Mouse (Mus musculus) neural tube, embryonic 13.5 days (tissue): ENCODE data around the gene 4930404N11Rik. TPM values are rescaled to one million over a fixed set of nuclear protein-coding genes. Genes with fewer than 3 reads are reported as not detected.

Experiments used
- ATAC-seq: fragments of 200-750 bp; cut with Nextera tagmentation; 2 replicates; pipeline ENCODE4 v1.8.0; 2017; ENCODE audit warnings: low read depth, mild to moderate bottlenecking, moderate TSS enrichment, moderate library complexity
- H3K27ac ChIP-seq: fragments of 300-500 bp; sonication (generic); replicated peaks from 2 replicates; pipeline ENCODE4 v1.5.1; 2015; ENCODE audit warnings: moderate library complexity, mild to moderate bottlenecking, inconsistent platforms
- H3K27me3 ChIP-seq: fragments of 300-500 bp; sonication (generic); 2 replicates; pipeline ENCODE4 v1.6.1; 2015; ENCODE audit warnings: mild to moderate bottlenecking, inconsistent platforms
- H3K36me3 ChIP-seq: fragments of 300-500 bp; sonication (generic); 2 replicates; pipeline ENCODE4 v1.6.1; 2015; ENCODE audit warnings: mild to moderate bottlenecking, inconsistent platforms
- H3K4me1 ChIP-seq: fragments of 300-500 bp; sonication (generic); replicated peaks from 2 replicates; pipeline ENCODE4 v1.6.1; 2015; ENCODE audit warnings: inconsistent platforms
- H3K4me2 ChIP-seq: fragments of 300-500 bp; sonication (generic); 2 replicates; pipeline ENCODE4 v1.6.1; 2015; ENCODE audit warnings: inconsistent platforms, mild to moderate bottlenecking, moderate library complexity
- H3K4me3 ChIP-seq: fragments of 300-500 bp; sonication (generic); 2 replicates; pipeline ENCODE4 v1.5.1; 2015; ENCODE audit warnings: mild to moderate bottlenecking, inconsistent platforms
- H3K9ac ChIP-seq: fragments of 300-500 bp; sonication (generic); 2 replicates; pipeline ENCODE4 v1.6.1; 2015; ENCODE audit warnings: moderate library complexity, mild to moderate bottlenecking, inconsistent platforms
- H3K9me3 ChIP-seq: fragments of 300-500 bp; sonication (generic); 2 replicates; pipeline ENCODE4 v1.6.1; 2016; ENCODE audit warnings: inconsistent platforms
- WGBS: fragments of 180-500 bp; shearing (Covaris S2); methylation state at CpG from one replicate; pipeline ENCODE4 v1.1.7; 2015; 5-methylcytosine and 5-hydroxymethylcytosine counted together
- polyA plus RNA-seq: library from polyadenylated mRNA; unstranded; fragments of >200 nt; fragmentation: Nextera tagmentation; extraction: Ambion mirVana; gene quantifications from 2 replicates; pipeline ENCODE4 v1.2.1, GENCODE M21; 2015

4930404N11Rik gene
- polyA plus RNA-seq, 1 experiment from 2014 or later, result 0.87 TPM

DNA sequence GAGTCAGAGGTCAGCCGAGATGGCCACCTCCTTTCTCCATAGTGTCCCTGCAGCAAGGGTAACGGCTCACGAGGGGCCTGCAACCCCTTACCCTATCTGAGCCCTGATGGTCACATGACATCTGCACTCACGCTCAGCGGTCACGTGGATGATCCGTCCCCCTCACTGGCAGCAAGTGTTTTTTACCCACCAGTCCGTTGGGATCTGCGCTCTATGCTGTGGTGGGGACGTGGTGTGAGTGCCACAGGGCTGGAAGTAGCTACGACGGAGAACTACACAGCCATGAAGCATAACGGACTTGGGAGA, 42.8 kb upstream of the 4930404N11Rik start:
- H3K4me2 ChIP-seq, result peak overlapping the region; percentile 49; the same call in 1 of the 2 replicates
- ATAC-seq, result no peak
- 36% methylated on average over 13 of the region's 13 CpGs for WGBS
- peaks cover 87% of the 10 kb centered on the region for H3K4me1 ChIP-seq
- H3K9me3 ChIP-seq, result no peaks in the 10 kb centered on the region
- H3K27ac ChIP-seq, result peak overlapping the region; percentile 67; the same call in 1 of the 2 replicates
- H3K27me3 ChIP-seq, result peaks cover 22% of the 10 kb centered on the region
- no peak overlapping the region for H3K4me3 ChIP-seq
- H3K9ac ChIP-seq, result peak overlapping the region; percentile 38; the same call in 1 of the 2 replicates
- H3K36me3 ChIP-seq, result peaks cover 49% of the 10 kb centered on the region

DNA sequence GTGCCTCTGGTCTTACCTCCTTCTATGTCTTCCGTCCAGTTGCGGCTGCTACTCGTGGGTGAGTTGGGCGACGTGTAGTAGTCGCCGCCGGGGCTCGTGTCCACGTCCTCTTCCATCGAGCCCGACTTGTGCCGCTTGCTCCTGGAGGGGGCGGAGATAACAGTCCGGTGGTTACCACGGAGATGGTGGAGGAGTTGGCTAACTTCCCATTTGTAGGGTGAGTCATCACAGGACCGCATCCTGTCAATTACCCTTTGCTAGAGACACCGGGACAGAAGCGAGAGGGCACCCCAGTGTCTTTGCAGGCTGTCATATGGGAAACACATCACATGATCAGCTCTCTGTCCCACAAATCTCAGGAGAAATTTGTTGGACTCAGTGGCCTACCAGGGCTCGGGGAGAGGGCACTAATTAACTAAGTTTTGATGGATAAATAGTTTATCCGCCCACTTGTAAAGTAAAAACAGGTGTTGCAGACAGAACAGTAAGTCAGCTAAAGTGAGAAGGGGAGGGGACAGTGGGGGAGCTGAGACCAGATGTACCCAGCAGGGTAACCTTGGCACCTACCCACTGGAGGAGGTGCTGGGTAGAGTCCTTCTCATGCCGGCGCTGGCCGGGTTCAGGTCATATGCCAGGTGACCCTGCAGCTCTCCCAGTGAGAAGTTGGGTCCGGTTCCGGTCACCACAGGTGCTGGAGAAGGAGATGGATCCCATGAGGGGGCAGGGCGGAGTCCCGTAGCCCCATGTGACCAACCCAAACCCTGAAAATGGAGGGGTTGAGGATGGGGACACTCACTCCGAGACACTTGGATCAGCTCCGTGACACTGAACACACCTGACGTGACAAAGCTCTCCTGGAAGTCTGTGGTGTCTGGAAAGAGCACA, 42.2 kb upstream of the 4930404N11Rik start:
- Histone ChIP-seq H3K4me3 (peak overlapping the region; percentile 27), H3K36me3 (peaks cover 48% of the 10 kb centered on the region), H3K4me1 (peaks cover 87% of the 10 kb centered on the region)

DNA sequence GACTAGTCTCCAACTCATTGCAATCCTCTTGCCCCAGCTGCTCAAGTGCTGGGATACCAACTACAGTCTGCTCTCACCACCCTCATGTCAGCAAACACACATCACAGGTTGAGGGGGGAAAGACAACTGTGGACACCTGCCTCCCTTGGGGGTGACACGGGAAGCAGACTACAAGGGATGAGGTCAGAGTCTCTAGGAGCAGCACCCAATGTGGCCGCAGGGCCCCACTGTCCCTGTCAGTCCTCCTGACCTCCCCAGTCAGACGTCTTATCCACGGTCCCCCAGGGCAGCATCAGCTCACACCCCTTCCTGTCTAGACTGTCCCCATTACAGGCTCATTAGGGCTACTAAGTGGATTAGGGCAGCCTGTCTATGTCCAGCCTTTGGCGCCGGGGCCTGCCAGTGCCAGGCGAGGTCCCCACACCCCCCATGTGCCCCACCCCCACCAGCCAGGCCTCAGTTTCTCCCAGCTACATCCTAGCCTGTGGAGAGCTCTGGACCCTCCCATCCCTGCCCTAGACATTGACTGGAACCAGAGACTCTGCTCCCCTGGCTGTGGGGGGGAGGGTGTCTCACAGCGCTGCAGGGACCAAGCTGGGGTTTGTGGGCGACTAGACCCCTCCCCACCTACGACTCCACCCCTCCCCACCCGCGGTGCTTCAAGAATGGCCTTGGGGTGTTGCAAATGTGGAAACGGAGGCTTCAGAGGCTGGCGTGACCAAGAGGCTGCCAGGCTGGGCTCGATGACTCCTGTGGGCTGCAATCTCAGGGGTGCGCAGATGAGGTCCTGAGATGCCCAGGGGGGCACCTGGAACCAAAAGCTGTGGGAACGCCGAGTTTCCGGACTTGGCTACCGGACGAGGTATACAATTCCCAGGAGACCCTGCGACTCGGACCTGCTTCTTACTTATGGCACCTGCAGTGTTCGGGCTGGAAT, 41.2 kb upstream of the 4930404N11Rik start:
- peak overlapping the region; percentile 27 for H3K4me3 ChIP-seq
- H3K27ac ChIP-seq, result peak overlapping the region; percentile 67
- no peak for ATAC-seq
- H3K9me3 ChIP-seq, result no peaks in the 10 kb centered on the region
- H3K27me3 ChIP-seq, result peaks cover 22% of the 10 kb centered on the region
- peaks cover 87% of the 10 kb centered on the region for H3K4me1 ChIP-seq
- peak overlapping the region; percentile 61 for H3K9ac ChIP-seq
- WGBS, result 21% methylated on average over 24 of the region's 24 CpGs
- peaks cover 42% of the 10 kb centered on the region for H3K36me3 ChIP-seq
- peak overlapping the region; percentile 49 for H3K4me2 ChIP-seq

More for the DNA sequence above, 42.2 kb upstream of the 4930404N11Rik start:
- H3K27ac ChIP-seq, result peak overlapping the region; percentile 67
- peaks cover 22% of the 10 kb centered on the region for H3K27me3 ChIP-seq
- H3K4me2 ChIP-seq, result peak overlapping the region; percentile 49
- 26% methylated on average over 31 of the region's 31 CpGs for WGBS
- ATAC-seq, result no peak; the same call in 1 of the 2 replicates
- no peaks in the 10 kb centered on the region for H3K9me3 ChIP-seq
- peak overlapping the region; percentile 61 for H3K9ac ChIP-seq

DNA sequence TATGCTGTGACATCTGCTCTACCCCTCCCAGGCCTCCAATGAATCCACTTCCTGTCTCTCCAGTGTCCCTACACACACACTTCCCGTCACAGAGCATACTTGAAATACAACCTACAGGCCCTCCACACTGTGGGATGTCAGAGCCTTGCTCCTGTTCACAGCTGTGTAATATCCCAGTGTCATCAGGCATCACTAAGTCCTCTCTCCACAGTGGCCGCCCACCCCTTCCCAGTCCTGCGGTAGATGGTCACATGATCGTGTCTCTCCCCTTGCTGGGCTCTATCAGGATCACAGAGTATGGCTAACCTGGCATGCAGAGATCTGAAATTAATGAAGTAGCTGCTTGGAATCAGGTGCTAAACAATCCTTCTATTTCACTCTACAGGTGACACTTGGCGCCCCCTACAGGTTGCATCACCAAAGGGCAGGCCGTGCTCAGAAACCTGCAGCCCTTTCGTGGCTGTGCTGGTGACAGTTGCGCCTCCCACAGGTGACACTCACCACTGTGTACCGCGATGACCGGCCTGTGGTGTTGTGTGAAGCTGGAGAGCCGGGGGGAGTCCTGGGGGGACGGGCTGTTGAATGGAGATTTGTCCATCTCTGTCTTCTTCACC, 40.1 kb upstream of the 4930404N11Rik start:
- Histone ChIP-seq H3K9me3 (no peaks in the 10 kb centered on the region), H3K36me3 (peaks cover 43% of the 10 kb centered on the region), H3K4me3 (no peak overlapping the region), H3K4me1 (peaks cover 87% of the 10 kb centered on the region), H3K27ac (peak overlapping the region; percentile 67; the same call in 1 of the 2 replicates), H3K27me3 (peaks cover 22% of the 10 kb centered on the region), H3K4me2 (peak overlapping the region; percentile 49; the same call in 1 of the 2 replicates), H3K9ac (no peak overlapping the region)
- ATAC-seq, result no peak
- WGBS, result 42% methylated on average over 13 of the region's 13 CpGs

DNA sequence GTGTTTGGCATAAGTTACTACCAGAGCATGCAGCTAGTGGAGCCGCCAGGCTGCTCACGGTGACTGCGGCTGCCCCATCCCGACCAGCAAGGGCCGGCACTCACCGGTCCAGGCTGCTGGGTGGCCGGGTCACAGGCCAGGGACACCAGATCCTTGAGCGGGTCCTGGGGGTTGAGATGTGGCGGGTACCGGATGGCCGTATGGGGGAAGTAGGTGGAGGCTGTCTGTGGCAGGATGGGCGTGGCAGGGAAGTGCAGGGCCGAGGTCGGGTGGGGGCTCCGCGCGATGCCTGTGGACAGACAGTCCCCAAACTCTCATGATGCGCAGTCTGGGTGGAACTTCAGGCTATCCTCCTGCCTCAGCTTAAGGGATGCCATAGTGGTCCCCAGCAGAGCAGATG, 39.1 kb upstream of the 4930404N11Rik start:
- 54% methylated on average over 17 of the region's 18 CpGs for WGBS
- Histone ChIP-seq H3K9ac (0 out of 2 replicates have a peak overlapping the region, but pooled peaks have one; percentile 26), H3K4me2 (no peak overlapping the region), H3K4me3 (no peak overlapping the region), H3K27ac (no peak overlapping the region; the same call in 1 of the 2 replicates), H3K9me3 (no peaks in the 10 kb centered on the region), H3K36me3 (peaks cover 53% of the 10 kb centered on the region), H3K27me3 (peaks cover 24% of the 10 kb centered on the region), H3K4me1 (peaks cover 87% of the 10 kb centered on the region)
- no peak for ATAC-seq

DNA sequence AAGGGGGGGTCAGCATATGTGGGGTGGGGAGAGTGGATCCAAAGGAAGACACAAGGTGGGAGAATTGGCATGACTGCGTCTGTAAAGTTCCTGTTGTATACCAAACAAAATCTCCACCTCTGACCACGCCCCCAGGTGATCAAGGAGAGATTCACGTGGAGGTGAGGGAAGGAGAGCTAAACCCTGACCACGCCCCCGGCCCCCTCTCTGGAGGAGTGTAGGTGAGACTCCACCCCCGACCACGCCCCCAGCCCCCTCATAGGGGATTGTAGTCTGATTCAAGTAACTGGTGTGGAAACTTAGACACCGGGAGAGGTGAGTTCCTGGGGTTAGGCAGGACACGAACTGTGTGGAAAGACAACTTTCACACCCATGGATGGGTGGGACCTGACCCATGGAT, 38.5 kb upstream of the 4930404N11Rik start:
- H3K9me3 ChIP-seq, result no peaks in the 10 kb centered on the region
- H3K4me1 ChIP-seq, result peaks cover 86% of the 10 kb centered on the region
- H3K27ac ChIP-seq, result peak overlapping the region; percentile 95; the same call in 1 of the 2 replicates
- peaks cover 59% of the 10 kb centered on the region for H3K36me3 ChIP-seq
- no peak overlapping the region for H3K4me2 ChIP-seq
- 15% methylated on average over 9 of the region's 9 CpGs for WGBS
- H3K9ac ChIP-seq, result no peak overlapping the region
- peaks cover 25% of the 10 kb centered on the region for H3K27me3 ChIP-seq
- no peak overlapping the region for H3K4me3 ChIP-seq
- no peak for ATAC-seq

DNA sequence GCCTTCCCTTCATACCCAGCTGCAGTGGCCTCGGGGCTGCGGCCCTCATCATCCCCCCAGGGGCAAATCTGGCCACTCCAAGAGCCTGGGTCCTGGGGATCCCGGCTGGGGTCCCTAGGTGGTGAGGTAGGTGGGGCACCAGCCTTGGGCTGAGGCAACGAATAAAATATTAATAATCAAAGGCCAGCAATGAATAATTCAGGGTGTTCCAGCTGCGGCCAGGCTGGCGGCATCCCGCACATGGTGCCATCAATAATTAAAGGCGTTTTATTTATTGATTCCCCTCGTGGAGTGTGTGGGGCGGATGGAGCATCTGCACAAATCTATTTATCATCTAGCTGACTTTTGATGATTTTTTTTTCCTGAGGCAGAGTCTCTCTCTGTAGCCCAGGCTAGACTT, 37.9 kb upstream of the 4930404N11Rik start:
- Histone ChIP-seq H3K27ac (peak overlapping the region; percentile 95), H3K4me3 (no peak overlapping the region), H3K36me3 (peaks cover 59% of the 10 kb centered on the region), H3K27me3 (peaks cover 24% of the 10 kb centered on the region), H3K9ac (peak overlapping the region; percentile 55), H3K9me3 (no peaks in the 10 kb centered on the region), H3K4me1 (peaks cover 81% of the 10 kb centered on the region), H3K4me2 (no peak overlapping the region)
- no peak for ATAC-seq
- WGBS, result 31% methylated on average over 10 of the region's 10 CpGs

DNA sequence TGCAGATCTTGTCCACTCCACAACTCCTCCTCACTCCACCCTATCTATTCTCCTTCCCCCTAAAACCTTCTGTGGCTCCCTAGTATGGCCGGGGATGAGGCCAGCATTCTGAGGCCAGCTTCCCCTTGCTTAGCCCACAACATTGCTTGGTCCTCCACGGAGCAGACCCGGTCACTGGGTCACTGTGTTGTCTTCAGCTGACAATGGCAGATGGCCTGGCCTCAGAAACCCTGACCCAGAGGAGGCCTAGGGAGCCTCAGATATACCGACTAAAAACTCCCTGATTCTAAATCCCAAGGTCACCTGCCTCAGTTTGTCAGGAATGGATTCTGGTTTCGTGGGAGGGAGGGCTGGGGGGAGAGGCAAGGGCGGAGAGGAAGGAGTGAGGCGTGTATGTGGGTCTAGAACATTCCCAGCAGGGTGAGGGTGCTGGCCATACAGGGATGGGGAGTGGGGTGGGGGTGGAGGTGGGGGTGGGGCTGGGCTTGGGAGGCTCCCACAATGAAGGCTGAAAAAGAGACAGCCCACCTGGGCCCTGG, 36.7 kb upstream of the 4930404N11Rik start:
- peaks cover 58% of the 10 kb centered on the region for H3K36me3 ChIP-seq
- no peaks in the 10 kb centered on the region for H3K9me3 ChIP-seq
- H3K4me3 ChIP-seq, result no peak overlapping the region; the same call in 1 of the 2 replicates
- no peak; the same call in 1 of the 2 replicates for ATAC-seq
- WGBS, result 15% methylated on average over 7 of the region's 7 CpGs
- peak overlapping the region; percentile 39 for H3K4me2 ChIP-seq
- peaks cover 72% of the 10 kb centered on the region for H3K4me1 ChIP-seq
- H3K9ac ChIP-seq, result peak overlapping the region; percentile 55
- H3K27me3 ChIP-seq, result peaks cover 13% of the 10 kb centered on the region
- H3K27ac ChIP-seq, result peak overlapping the region; percentile 95

DNA sequence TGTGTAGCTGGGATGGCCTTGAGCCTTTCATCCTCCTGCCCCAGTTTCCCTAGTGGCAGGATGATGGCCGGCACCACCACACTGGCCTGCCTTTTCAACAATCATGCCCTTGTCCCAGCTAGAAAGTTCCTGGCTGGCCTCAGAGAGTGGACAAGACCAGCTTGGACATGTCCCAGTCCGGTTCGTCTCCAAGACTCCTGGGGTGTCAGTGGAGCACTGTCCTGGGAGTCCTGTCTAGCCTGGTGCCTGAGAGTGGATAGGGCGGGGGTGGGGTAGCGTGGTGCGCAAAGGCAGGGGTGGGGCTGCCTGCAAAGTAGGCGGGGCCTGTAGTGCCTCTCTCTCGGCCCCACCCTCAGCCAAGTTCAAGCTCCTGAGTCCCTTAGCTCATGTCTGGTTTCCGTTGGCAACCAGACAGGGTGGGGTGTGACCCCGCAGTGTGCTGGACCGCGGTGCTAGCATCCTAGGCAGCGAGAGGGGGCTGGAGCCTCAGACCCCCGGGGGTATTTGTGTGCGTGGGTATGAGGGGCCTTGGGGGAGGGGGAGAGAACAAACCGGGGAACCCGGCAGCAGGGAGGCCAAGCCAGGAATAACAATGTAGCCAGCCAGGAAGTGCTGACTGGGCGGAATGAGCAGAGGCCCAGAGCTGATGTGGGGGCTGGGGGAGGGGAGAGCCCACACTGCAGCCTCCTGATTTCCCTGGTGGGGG, 36.1 kb upstream of the 4930404N11Rik start:
- Histone ChIP-seq H3K9ac (peak overlapping the region; percentile 55), H3K36me3 (peaks cover 52% of the 10 kb centered on the region), H3K27ac (peak overlapping the region; percentile 95), H3K27me3 (peaks cover 7% of the 10 kb centered on the region), H3K4me1 (peaks cover 71% of the 10 kb centered on the region), H3K4me2 (peak overlapping the region; percentile 39), H3K4me3 (no peak overlapping the region; the same call in 1 of the 2 replicates), H3K9me3 (no peaks in the 10 kb centered on the region)
- 4% methylated on average over 18 of the region's 18 CpGs for WGBS
- peak; percentile 68 for ATAC-seq

DNA sequence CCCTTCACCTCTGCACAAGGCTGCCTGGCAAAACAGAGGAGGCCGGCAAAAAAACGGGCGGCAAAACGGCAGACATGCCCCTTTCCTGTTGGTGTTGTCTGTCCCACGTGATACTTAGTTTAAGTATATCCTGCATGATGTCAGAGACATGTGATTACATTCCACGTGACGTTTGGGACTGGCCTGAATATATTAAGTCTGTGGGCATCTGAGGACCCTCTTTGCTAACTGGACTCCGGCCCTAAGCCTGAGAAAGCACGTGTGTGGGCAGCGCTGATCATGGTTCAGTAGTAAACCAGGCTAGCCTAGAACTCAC, 35.5 kb upstream of the 4930404N11Rik start:
- Histone ChIP-seq H3K9me3 (no peaks in the 10 kb centered on the region), H3K4me2 (peak overlapping the region; percentile 39), H3K9ac (no peak overlapping the region), H3K27ac (peak overlapping the region; percentile 95), H3K4me3 (no peak overlapping the region), H3K36me3 (peaks cover 47% of the 10 kb centered on the region), H3K4me1 (peaks cover 71% of the 10 kb centered on the region), H3K27me3 (0 out of 2 replicates have a peak, but pooled peaks cover 3% of the 10 kb centered on the region)
- 23% methylated on average over 10 of the region's 10 CpGs for WGBS
- 0 out of 2 replicates have a peak, but pooled peaks have one; percentile 0 for ATAC-seq
